Mouse (Mus musculus) MEL (cell line): ENCODE data around the gene Rora. TPM values are rescaled to one million over a fixed set of nuclear protein-coding genes. Genes with fewer than 3 reads are reported as not detected.

ENCODE experiments used
- DNase-seq: peaks from one replicate; pipeline ENCODE4 v3.0.0; 2011; ENCODE audit warnings: low read depth, low spot score
- H3K27ac ChIP-seq: 2 replicates; pipeline ENCODE4 v1.5.1; 2012; ENCODE audit warnings: low read depth, mild to moderate bottlenecking, control low read depth, low read length, moderate library complexity; ENCODE audit not compliant: control insufficient read depth
- H3K27me3 ChIP-seq, 2 experiments: fragments of 150-350 bp in 1 of 2; sonication (generic) in 1 of 2; 2 replicates each; pipeline ENCODE4 v1.6.1; 2012; ENCODE audit warnings: low read length in 2 of 2, mild to moderate bottlenecking in 2 of 2, improper control_type of control experiment in 1 of 2, moderate library complexity in 1 of 2; ENCODE audit not compliant: insufficient read depth in 2 of 2, control insufficient read depth in 1 of 2
- H3K36me3 ChIP-seq, 2 experiments: 2 replicates each; pipeline ENCODE4 v1.6.1; 2012 to 2014; ENCODE audit warnings: low read length in 2 of 2, improper control_type of control experiment in 1 of 2, inconsistent platforms in 1 of 2, mild to moderate bottlenecking in 1 of 2; ENCODE audit not compliant: insufficient read depth in 2 of 2, control insufficient read depth in 1 of 2
- H3K4me1 ChIP-seq, 2 experiments: fragments of 150-350 bp in 1 of 2; sonication (generic) in 1 of 2; 2 replicates each; pipeline ENCODE4 v1.6.1; 2012; ENCODE audit warnings: low read length in 2 of 2, improper control_type of control experiment in 1 of 2, mild to moderate bottlenecking in 1 of 2; ENCODE audit not compliant: insufficient read depth in 2 of 2, control insufficient read depth in 1 of 2
- H3K4me3 ChIP-seq, 2 experiments: fragments of 150-350 bp in 1 of 2; sonication (generic) in 1 of 2; 2 replicates each; pipeline ENCODE4 v1.5.1; 2012; ENCODE audit warnings: low read depth in 2 of 2, low read length in 2 of 2, mild to moderate bottlenecking in 2 of 2, moderate library complexity in 2 of 2, control low read depth in 1 of 2, improper control_type of control experiment in 1 of 2; ENCODE audit not compliant: control insufficient read depth in 1 of 2, insufficient read depth in 1 of 2
- H3K79me2 ChIP-seq: 2 replicates; pipeline ENCODE4 v1.6.1; 2012; ENCODE audit warnings: mild to moderate bottlenecking, low read length, moderate library complexity; ENCODE audit not compliant: control insufficient read depth, poor library complexity, insufficient read depth
- H3K9ac ChIP-seq: 2 replicates; pipeline ENCODE4 v1.6.1; 2012; ENCODE audit warnings: low read depth, mild to moderate bottlenecking, control low read depth, low read length, moderate library complexity; ENCODE audit not compliant: control insufficient read depth, poor library complexity, severe bottlenecking
- H3K9me3 ChIP-seq: fragments of 150-350 bp; sonication (generic); replicated peaks from 2 replicates; pipeline ENCODE4 v1.6.1; 2012; ENCODE audit warnings: mild to moderate bottlenecking, low read length, improper control_type of control experiment, moderate library complexity; ENCODE audit not compliant: insufficient read depth
- BHLHE40 ChIP-seq: IDR thresholded peaks from 2 replicates; pipeline ENCODE4 v1.6.1; 2012; ENCODE audit warnings: low read depth, mild to moderate bottlenecking, inconsistent platforms, low read length, improper control_type of control experiment, borderline replicate concordance
- CHD2 ChIP-seq: IDR thresholded peaks from 2 replicates; pipeline ENCODE4 v1.6.1; 2011; ENCODE audit warnings: low read length, improper control_type of control experiment
- E2F4 ChIP-seq: IDR thresholded peaks from 2 replicates; pipeline ENCODE4 v1.6.1; 2011; ENCODE audit warnings: low read depth, low read length, improper control_type of control experiment, borderline replicate concordance
- ELF1 ChIP-seq: IDR thresholded peaks from 2 replicates; pipeline ENCODE4 v1.6.1; 2014; ENCODE audit warnings: low read depth, mild to moderate bottlenecking, inconsistent platforms, low read length, improper control_type of control experiment, moderate library complexity
- ETS1 ChIP-seq: IDR thresholded peaks from 2 replicates; pipeline ENCODE4 v1.6.1; 2012; ENCODE audit warnings: low read depth, mild to moderate bottlenecking, inconsistent platforms, low read length, improper control_type of control experiment, moderate library complexity
- GATA1 ChIP-seq: IDR thresholded peaks from 2 replicates; pipeline ENCODE4 v1.6.1; 2011; ENCODE audit warnings: low read depth, low read length, improper control_type of control experiment
- JUND ChIP-seq: IDR thresholded peaks from 2 replicates; pipeline ENCODE4 v1.6.1; 2011; ENCODE audit warnings: low read depth, mild to moderate bottlenecking, improper control_type of control experiment, low read length
- KAT2A ChIP-seq: conservative IDR thresholded peaks from 2 replicates; pipeline ENCODE4 v1.6.1; 2012; ENCODE audit warnings: low read depth, low read length, improper control_type of control experiment, inconsistent platforms
- MAX ChIP-seq: IDR thresholded peaks from 2 replicates; pipeline ENCODE4 v1.6.1; 2011; ENCODE audit warnings: low read length, improper control_type of control experiment
- MAZ ChIP-seq: IDR thresholded peaks from 2 replicates; pipeline ENCODE4 v1.6.1; 2012; ENCODE audit warnings: low read depth, mild to moderate bottlenecking, inconsistent platforms, low read length, improper control_type of control experiment
- MEF2A ChIP-seq: IDR thresholded peaks from 2 replicates; pipeline ENCODE4 v1.6.1; 2014; ENCODE audit warnings: low read depth, mild to moderate bottlenecking, inconsistent platforms, low read length, improper control_type of control experiment; ENCODE audit not compliant: poor library complexity, insufficient replicate concordance, severe bottlenecking; ENCODE audit errors: extremely low read depth
- NELFE ChIP-seq: IDR thresholded peaks from 2 replicates; pipeline ENCODE4 v1.6.1; 2011; ENCODE audit warnings: low read depth, low read length, improper control_type of control experiment
- POLR2AphosphoS2 ChIP-seq: IDR thresholded peaks from 2 replicates; pipeline ENCODE4 v1.6.1; 2011; ENCODE audit warnings: low read length, improper control_type of control experiment
- POLR2AphosphoS5 ChIP-seq: IDR thresholded peaks from 2 replicates; pipeline ENCODE4 v1.6.1; 2012; ENCODE audit warnings: low read depth, borderline replicate concordance, mild to moderate bottlenecking, inconsistent platforms, low read length, moderate library complexity, mixed read lengths
- RCOR1 ChIP-seq: IDR thresholded peaks from 2 replicates; pipeline ENCODE4 v1.6.1; 2012; ENCODE audit warnings: low read depth, mild to moderate bottlenecking, inconsistent platforms, low read length, improper control_type of control experiment
- TAL1 ChIP-seq: IDR thresholded peaks from 2 replicates; pipeline ENCODE4 v1.6.1; 2012; ENCODE audit warnings: mild to moderate bottlenecking, inconsistent platforms, low read length, moderate library complexity, mixed read lengths
- TCF12 ChIP-seq: IDR thresholded peaks from 2 replicates; pipeline ENCODE4 v1.6.1; 2014; ENCODE audit warnings: low read depth, mild to moderate bottlenecking, inconsistent platforms, low read length, improper control_type of control experiment, moderate library complexity
- UBTF ChIP-seq: IDR thresholded peaks from 2 replicates; pipeline ENCODE4 v1.6.1; 2012; ENCODE audit warnings: low read depth, mild to moderate bottlenecking, inconsistent platforms, low read length, improper control_type of control experiment, moderate library complexity, borderline replicate concordance; ENCODE audit not compliant: insufficient read depth
- USF2 ChIP-seq, 2 experiments: IDR thresholded peaks; 2 replicates each; pipeline ENCODE4 v1.6.1; 2011 to 2012; ENCODE audit warnings: improper control_type of control experiment in 2 of 2, low read length in 2 of 2, borderline replicate concordance in 1 of 2, inconsistent platforms in 1 of 2, low read depth in 1 of 2, mild to moderate bottlenecking in 1 of 2; ENCODE audit not compliant: insufficient read depth in 1 of 2
- ZC3H11A ChIP-seq: IDR thresholded peaks from 2 replicates; pipeline ENCODE4 v1.6.1; 2012; ENCODE audit warnings: low read depth, mild to moderate bottlenecking, inconsistent platforms, low read length, improper control_type of control experiment
- ZKSCAN1 ChIP-seq: IDR thresholded peaks from 2 replicates; pipeline ENCODE4 v1.6.1; 2012; ENCODE audit warnings: low read depth, mild to moderate bottlenecking, inconsistent platforms, low read length, improper control_type of control experiment, moderate library complexity
- ZNF384 ChIP-seq: IDR thresholded peaks from 2 replicates; pipeline ENCODE4 v1.6.1; 2012; ENCODE audit warnings: low read depth, mild to moderate bottlenecking, inconsistent platforms, low read length, improper control_type of control experiment
- polyA plus RNA-seq, 2 experiments: library from polyadenylated mRNA; stranded (reverse) in 1 of 2; unstranded in 1 of 2; fragments of >175 nt in 1 of 2; fragments of >200 nt in 1 of 2; gene quantifications; 2 replicates each; pipeline versions ENCODE4 v1.2.1 to v1.2.4; 2012; ENCODE audit warnings: low replicate concordance in 2 of 2, low read depth in 1 of 2; ENCODE audit not compliant: insufficient read length in 2 of 2, insufficient read depth in 1 of 2, missing spikeins in 1 of 2
- total RNA-seq: library from RNA; depleted of rRNA; stranded (reverse); fragments of 300-350 nt; gene quantifications from 2 replicates; pipeline ENCODE4 v1.2.3, GENCODE M21; 2012

Gene Rora
- total and polyA plus RNA-seq, 3 experiments: not detected

- Histone ChIP-seq H3K27me3 (no peaks in the 10 kb centered on the region), H3K9me3 (no peaks in the 10 kb centered on the region), H3K79me2 (no peaks in the 10 kb centered on the region), H3K4me1 (no peaks in the 10 kb centered on the region), H3K4me3 (no peak overlapping the region), H3K9ac (no peak overlapping the region), H3K27ac (no peak overlapping the region), H3K36me3 (no peaks in the 10 kb centered on the region)
- DNase-seq: no peak
- TF ChIP-seq TCF12 (no peak), KAT2A (no peak), ETS1 (no peak), MAZ (no peak), ZNF384 (no peak), BHLHE40 (no peak), TAL1 (no peak), POLR2AphosphoS2 (no peak), CHD2 (no peak), USF2 (IDR thresholded peaks at IDR 0.05; ENCODE audit: borderline replicate concordance in 1 of 2, insufficient read depth in 1 of 2, low read depth in 1 of 2, low read length in 2 of 2) (no peak), NELFE (no peak), ZC3H11A (no peak), RCOR1 (no peak), ZKSCAN1 (no peak)
Observed at GRCm38 (mm10) chr9:68805776-68806175, 152.2 kb downstream of the Rora start.

- TF ChIP-seq MEF2A (no peak), POLR2AphosphoS5 (no peak), JUND (no peak), POLR2AphosphoS2 (no peak), ELF1 (no peak), MAX (no peak), TCF12 (no peak), GATA1 (no peak), UBTF (no peak), ETS1 (no peak), E2F4 (no peak), CHD2 (no peak)
- TF ChIP-seq, all 39 proteins: peak for 0
- H3K79me2 ChIP-seq: no peaks in the 10 kb centered on the region
Observed at GRCm38 (mm10) chr9:68807735-68808134, 154.1 kb downstream of the Rora start.

More at GRCm38 (mm10) chr9:68807735-68808134, 154.1 kb downstream of the Rora start:
- H3K4me3 ChIP-seq: no peak overlapping the region
- H3K36me3 ChIP-seq: no peaks in the 10 kb centered on the region
- no peaks in the 10 kb centered on the region for H3K9me3 ChIP-seq
- no peak for DNase-seq
- H3K9ac ChIP-seq: no peak overlapping the region
- H3K27ac ChIP-seq: no peak overlapping the region
- H3K27me3 ChIP-seq: no peaks in the 10 kb centered on the region
- H3K4me1 ChIP-seq: no peaks in the 10 kb centered on the region
